Mouse (Mus musculus) stomach, postnatal 0 days (tissue): ENCODE results near the gene Edrf1.

Source experiments
- CTCF ChIP-seq: IDR thresholded peaks from 2 replicates; pipeline ENCODE4 v1.5.1; 2016; ENCODE audit warnings: antibody characterized with exemption, low read depth, mild to moderate bottlenecking, moderate library complexity
- EP300 ChIP-seq: optimal IDR thresholded peaks from 2 replicates; pipeline ENCODE3; 2016; ENCODE audit warnings: antibody characterized with exemption

- TF ChIP-seq CTCF (peak; percentile 70), EP300 (no peak)
Measured at GRCm38 (mm10) chr7:133669071-133669470, 31.7 kb downstream of the Edrf1 start.
